Mouse (Mus musculus) embryonic facial prominence, embryonic 11.5 days (tissue): Measurements from ENCODE around the gene Cd300ld3. TPM values are rescaled to one million over a fixed set of nuclear protein-coding genes. Genes with fewer than 3 reads are reported as not detected.

Source experiments
- ATAC-seq: fragments of 200-750 bp; cut with Nextera tagmentation; replicated peaks from 2 replicates; pipeline ENCODE4 v1.8.0; 2017; ENCODE audit warnings: low read depth; ENCODE audit not compliant: insufficient number of reproducible peaks, low FRiP score, low TSS enrichment
- DNase-seq: peaks from one replicate; pipeline ENCODE4 v3.0.0-alpha.2; 2015; ENCODE audit warnings: low spot score
- H3K27ac ChIP-seq: fragments of 300-500 bp; sonication (generic); replicated peaks from 2 replicates; pipeline ENCODE4 v1.5.1; 2014; ENCODE audit warnings: mild to moderate bottlenecking, low read depth, low read length, control low read depth
- H3K27me3 ChIP-seq: fragments of 300-500 bp; sonication (generic); 2 replicates; pipeline ENCODE4 v1.6.1; 2014; ENCODE audit warnings: mild to moderate bottlenecking, low read length, moderate library complexity, mixed read lengths; ENCODE audit not compliant: control insufficient read depth, insufficient read depth
- H3K36me3 ChIP-seq: fragments of 300-500 bp; sonication (generic); replicated peaks from 2 replicates; pipeline ENCODE4 v1.6.1; 2014; ENCODE audit warnings: low read depth, mild to moderate bottlenecking, low read length, moderate library complexity, mixed read lengths; ENCODE audit not compliant: control insufficient read depth, insufficient read depth
- H3K4me1 ChIP-seq: fragments of 300-500 bp; sonication (generic); 2 replicates; pipeline ENCODE4 v1.6.1; 2014; ENCODE audit warnings: low read length, mixed read lengths; ENCODE audit not compliant: control insufficient read depth, insufficient read depth
- H3K4me2 ChIP-seq: fragments of 300-500 bp; sonication (generic); 2 replicates; pipeline ENCODE4 v1.6.1; 2014; ENCODE audit warnings: low read depth, mild to moderate bottlenecking, control low read depth, low read length, moderate library complexity
- H3K4me3 ChIP-seq: fragments of 300-500 bp; sonication (generic); 2 replicates; pipeline ENCODE4 v1.5.1; 2014; ENCODE audit warnings: low read depth, low read length, control low read depth
- H3K9ac ChIP-seq: fragments of 300-500 bp; sonication (generic); replicated peaks from 2 replicates; pipeline ENCODE4 v1.6.1; 2014; ENCODE audit warnings: mild to moderate bottlenecking, control low read depth, low read length
- H3K9me3 ChIP-seq: fragments of 300-500 bp; sonication (generic); replicated peaks from 2 replicates; pipeline ENCODE4 v1.6.1; 2016; ENCODE audit warnings: mild to moderate bottlenecking, low read length, inconsistent platforms, mixed read lengths; ENCODE audit not compliant: control insufficient read depth
- WGBS: fragments of 180-500 bp; shearing (Covaris S2); extraction: QIAGEN DNeasy Blood & Tissue Kit; methylation state at CpG from one replicate; pipeline ENCODE4 v1.1.7; 2014; 5-methylcytosine and 5-hydroxymethylcytosine counted together
- polyA plus RNA-seq: library from polyadenylated mRNA; unstranded; fragments of >200 nt; fragmentation: Nextera tagmentation; extraction: Ambion mirVana; gene quantifications from 2 replicates; pipeline ENCODE4 v1.2.1, GENCODE M21; 2014

The Cd300ld3 gene
- polyA plus RNA-seq, 1 experiment from 2014 or later = not detected

DNA sequence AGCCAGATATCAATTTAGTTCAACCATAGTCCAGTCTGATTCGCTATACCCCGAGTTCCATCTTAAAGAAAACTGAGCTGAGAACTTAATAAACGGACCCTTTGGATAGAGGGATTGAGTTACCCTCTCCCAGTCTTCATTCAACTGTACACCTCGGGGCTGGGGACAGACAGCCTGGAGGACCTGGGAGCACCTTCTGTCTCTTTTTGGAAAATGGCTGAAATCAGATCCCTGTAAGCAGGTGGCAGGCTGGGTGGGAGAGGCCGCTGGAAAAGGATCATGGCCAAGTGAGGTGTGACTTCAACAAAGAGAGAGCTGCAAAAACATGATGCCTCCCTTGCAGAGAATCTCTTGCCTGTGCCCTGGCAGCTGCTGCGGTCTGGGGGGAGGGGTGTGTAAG is 34.0 kb upstream of the Cd300ld3 start:
- Histone ChIP-seq H3K27ac (no peak overlapping the region), H3K36me3 (no peaks in the 10 kb centered on the region), H3K9ac (no peak overlapping the region), H3K4me2 (no peak overlapping the region), H3K9me3 (no peaks in the 10 kb centered on the region), H3K4me3 (no peak overlapping the region), H3K27me3 (peaks cover 4% of the 10 kb centered on the region; the same call in 1 of the 2 replicates), H3K4me1 (no peaks in the 10 kb centered on the region)
- ATAC-seq (no peak), DNase-seq (no peak)
- WGBS = 69% methylated on average over 6 of the region's 6 CpGs

DNA sequence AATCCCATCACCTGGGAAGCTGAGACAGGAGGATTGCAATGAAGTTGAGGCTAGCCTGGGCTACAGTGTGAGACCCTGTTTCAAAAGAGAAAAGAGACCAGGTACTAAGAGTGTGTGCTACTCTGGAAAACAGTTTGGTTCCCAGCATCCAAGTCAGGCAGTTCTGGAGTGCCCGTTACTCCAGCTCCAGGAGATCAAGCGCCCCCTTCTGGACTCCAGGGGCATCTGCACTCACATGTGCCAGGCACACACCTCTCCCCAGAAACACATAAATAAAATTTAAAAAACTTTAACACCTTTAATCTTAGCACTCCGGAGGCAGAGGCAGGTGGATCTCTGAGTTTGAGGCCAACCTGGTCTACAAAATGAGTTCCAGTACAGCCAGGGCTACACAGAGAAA is 33.2 kb upstream of the Cd300ld3 start:
- DNase-seq (no peak), ATAC-seq (no peak)
- Histone ChIP-seq H3K4me2 (no peak overlapping the region), H3K27me3 (peaks cover 4% of the 10 kb centered on the region; the same call in 1 of the 2 replicates), H3K4me3 (no peak overlapping the region), H3K27ac (no peak overlapping the region), H3K4me1 (no peaks in the 10 kb centered on the region), H3K36me3 (no peaks in the 10 kb centered on the region), H3K9ac (no peak overlapping the region), H3K9me3 (no peaks in the 10 kb centered on the region)
- WGBS = 53% methylated on average over 3 of the region's 3 CpGs

DNA sequence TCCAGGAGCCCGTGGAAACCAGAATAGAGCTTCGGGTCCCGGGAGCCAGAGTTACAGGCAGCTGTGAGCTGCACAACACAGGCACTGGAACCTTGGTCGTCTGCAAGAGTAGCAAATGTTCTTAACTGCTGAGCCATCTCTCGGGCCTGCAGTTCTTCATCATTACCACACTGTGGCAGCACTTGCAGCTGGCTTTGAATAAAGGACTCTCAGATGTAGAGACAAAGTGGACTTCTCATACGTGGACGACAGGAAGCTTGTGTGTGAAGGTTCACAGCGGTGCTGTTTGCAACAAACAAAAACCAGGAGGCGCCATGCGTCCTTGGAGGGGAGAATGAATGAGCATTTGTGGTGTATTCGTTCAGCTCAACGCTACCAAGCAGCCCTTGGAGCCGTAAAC is 32.7 kb upstream of the Cd300ld3 start:
- no peak overlapping the region for H3K27ac ChIP-seq

DNA sequence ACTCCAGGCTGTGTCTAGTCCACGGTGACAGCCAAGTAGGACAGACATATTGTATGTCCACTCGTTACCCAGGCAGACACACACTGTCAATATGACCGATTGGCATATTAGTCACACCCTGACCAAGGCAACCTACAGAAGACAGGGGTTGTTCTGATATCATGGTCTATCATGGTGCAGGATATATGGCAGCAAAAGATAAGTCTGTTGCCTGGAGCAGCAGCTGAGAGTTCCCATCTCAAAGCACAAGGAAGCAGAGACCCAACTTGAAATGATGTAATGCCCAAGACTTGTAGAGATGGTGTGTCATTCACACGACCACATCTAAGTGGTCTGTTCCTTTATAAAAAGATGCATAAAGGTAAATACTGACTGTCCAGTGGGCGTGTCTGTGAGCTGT is 30.5 kb upstream of the Cd300ld3 start:
- WGBS = 84% methylated on average over 5 of the region's 5 CpGs
- Histone ChIP-seq H3K4me3 (no peak overlapping the region), H3K9me3 (no peaks in the 10 kb centered on the region), H3K4me2 (no peak overlapping the region), H3K27me3 (no peaks in the 10 kb centered on the region), H3K36me3 (no peaks in the 10 kb centered on the region), H3K27ac (no peak overlapping the region), H3K4me1 (no peaks in the 10 kb centered on the region), H3K9ac (no peak overlapping the region)
- DNase-seq = no peak
- ATAC-seq = no peak

More for the DNA sequence above, 32.7 kb upstream of the Cd300ld3 start:
- H3K4me2 ChIP-seq = no peak overlapping the region
- WGBS = 35% methylated on average over 13 of the region's 13 CpGs
- no peak overlapping the region for H3K4me3 ChIP-seq
- DNase-seq (peak; percentile 80), ATAC-seq (no peak)
- no peak overlapping the region for H3K9ac ChIP-seq
- no peaks in the 10 kb centered on the region for H3K36me3 ChIP-seq
- no peaks in the 10 kb centered on the region for H3K4me1 ChIP-seq
- no peaks in the 10 kb centered on the region for H3K9me3 ChIP-seq
- H3K27me3 ChIP-seq = peaks cover 4% of the 10 kb centered on the region; the same call in 1 of the 2 replicates

DNA sequence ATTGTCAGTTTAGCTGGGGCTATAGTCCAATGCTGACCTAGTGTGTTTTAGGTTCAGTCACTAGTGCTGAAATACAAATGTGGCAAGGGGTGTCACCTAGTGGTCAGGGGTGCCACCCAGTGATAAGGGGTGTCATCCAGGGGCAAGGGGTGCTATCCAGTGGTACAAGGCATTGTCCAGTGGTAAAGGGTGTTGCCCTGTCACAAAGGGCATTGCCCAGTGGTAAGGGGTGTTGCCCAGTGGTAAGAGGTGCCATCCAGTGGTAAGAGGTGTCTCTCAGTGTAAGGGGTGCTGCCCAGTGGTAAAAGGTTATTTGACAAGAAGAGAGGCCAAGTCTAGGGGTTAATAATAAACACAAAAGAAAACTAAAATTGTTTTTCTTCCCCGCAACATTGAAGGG is 29.2 kb upstream of the Cd300ld3 start:
- DNase-seq (no peak), ATAC-seq (no peak)
- Histone ChIP-seq H3K9ac (no peak overlapping the region), H3K9me3 (no peaks in the 10 kb centered on the region), H3K4me1 (no peaks in the 10 kb centered on the region), H3K4me2 (no peak overlapping the region), H3K36me3 (no peaks in the 10 kb centered on the region), H3K4me3 (no peak overlapping the region), H3K27me3 (no peaks in the 10 kb centered on the region), H3K27ac (no peak overlapping the region)
- 85% methylated on average over 1 of the region's 1 CpGs for WGBS

DNA sequence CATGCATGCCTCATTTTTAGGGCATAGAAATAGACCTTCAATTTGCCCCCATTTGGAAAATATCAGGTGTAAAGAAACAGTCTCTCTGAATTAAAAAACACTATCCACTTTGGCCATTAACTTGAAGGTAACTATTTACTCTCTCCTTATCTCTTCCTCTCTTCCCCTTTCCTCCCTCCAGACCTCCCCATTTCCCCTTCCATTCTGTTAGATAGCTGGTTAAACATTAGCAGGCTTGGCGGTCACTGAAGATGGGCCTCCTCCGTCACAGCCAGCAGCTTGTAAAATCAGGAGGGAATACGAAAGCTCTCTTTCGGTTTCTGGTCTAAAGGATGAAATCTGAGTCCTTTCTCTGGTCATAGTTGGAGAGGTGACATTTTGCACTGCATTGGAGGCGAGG is 27.6 kb upstream of the Cd300ld3 start:
- H3K27ac ChIP-seq = no peak overlapping the region
- no peaks in the 10 kb centered on the region for H3K36me3 ChIP-seq
- H3K4me1 ChIP-seq = no peaks in the 10 kb centered on the region
- H3K9me3 ChIP-seq = no peaks in the 10 kb centered on the region
- H3K27me3 ChIP-seq = no peaks in the 10 kb centered on the region
- H3K4me2 ChIP-seq = no peak overlapping the region
- no peak overlapping the region for H3K9ac ChIP-seq
- no peak overlapping the region for H3K4me3 ChIP-seq
- 70% methylated on average over 5 of the region's 5 CpGs for WGBS
- DNase-seq = no peak
- ATAC-seq = no peak

DNA sequence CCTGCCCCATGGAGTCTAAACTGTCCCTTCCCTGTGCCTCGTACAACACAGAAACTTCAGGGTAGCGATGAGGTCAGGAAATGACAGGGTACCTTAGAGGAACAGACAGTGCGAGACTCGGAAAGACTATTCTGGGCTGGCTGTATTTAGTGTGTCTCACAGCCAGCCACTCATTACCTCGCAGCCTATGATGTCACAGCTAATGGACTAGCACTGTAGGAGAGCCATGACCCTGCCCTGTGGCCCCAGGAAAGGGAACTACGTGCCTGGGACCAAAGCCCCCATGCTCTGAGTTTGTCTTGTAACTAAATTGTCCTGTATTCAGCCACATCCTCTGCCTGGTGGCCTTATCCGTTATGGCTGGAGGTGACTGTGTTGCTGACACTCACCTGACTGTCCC is 27.2 kb upstream of the Cd300ld3 start:
- no peak for DNase-seq
- no peak for ATAC-seq
- no peaks in the 10 kb centered on the region for H3K27me3 ChIP-seq
- no peak overlapping the region for H3K4me3 ChIP-seq
- no peaks in the 10 kb centered on the region for H3K36me3 ChIP-seq
- H3K9me3 ChIP-seq = no peaks in the 10 kb centered on the region
- no peak overlapping the region for H3K27ac ChIP-seq
- WGBS = 76% methylated on average over 7 of the region's 7 CpGs
- H3K9ac ChIP-seq = no peak overlapping the region
- no peak overlapping the region for H3K4me2 ChIP-seq
- H3K4me1 ChIP-seq = no peaks in the 10 kb centered on the region

DNA sequence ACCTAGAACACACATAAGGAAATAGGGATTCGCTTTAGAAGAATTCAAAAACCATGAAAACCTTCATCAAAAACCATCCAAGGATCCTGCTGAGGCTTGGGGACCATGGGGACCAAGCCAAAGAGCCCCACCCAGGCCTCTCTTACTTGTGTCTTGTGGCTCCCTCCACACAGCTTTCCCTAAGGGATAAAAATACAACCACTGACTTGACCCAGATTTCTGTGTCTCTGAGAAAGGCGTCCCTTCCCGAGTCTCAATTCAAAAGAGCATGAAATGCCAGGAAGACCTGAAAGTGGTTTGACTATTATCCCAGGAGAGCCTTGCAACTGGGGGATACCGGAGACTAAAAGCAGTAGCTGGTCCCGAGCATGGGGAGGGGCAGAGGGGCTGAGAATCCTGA is 24.8 kb upstream of the Cd300ld3 start:
- Histone ChIP-seq H3K27me3 (no peaks in the 10 kb centered on the region), H3K27ac (no peak overlapping the region), H3K4me2 (no peak overlapping the region), H3K36me3 (no peaks in the 10 kb centered on the region), H3K4me1 (no peaks in the 10 kb centered on the region), H3K9me3 (no peaks in the 10 kb centered on the region), H3K4me3 (no peak overlapping the region), H3K9ac (no peak overlapping the region)
- 64% methylated on average over 5 of the region's 5 CpGs for WGBS
- DNase-seq = no peak
- no peak for ATAC-seq
